Mouse (Mus musculus) midbrain, embryonic 15.5 days (tissue): ENCODE data around the gene Ascl1. TPM values are rescaled to one million over a fixed set of nuclear protein-coding genes. Genes with fewer than 3 reads are reported as not detected.

Experiments
- polyA plus RNA-seq: library from polyadenylated mRNA; unstranded; fragments of >200 nt; fragmentation: Nextera tagmentation; extraction: Ambion mirVana; gene quantifications from 2 replicates; pipeline ENCODE4 v1.2.1, GENCODE M21; 2015

The Ascl1 gene
- polyA plus RNA-seq, 1 experiment from 2014 or later, result 12.6 TPM

Other genes with a start within 250 kb of the Ascl1 start
- not detected in 2 replicates for gene Pah, start 28.1 kb upstream of the Ascl1 start, polyA plus RNA-seq